Mouse (Mus musculus): ENCODE results near the gene Hapln4. TPM values are rescaled to one million over a fixed set of nuclear protein-coding genes. Genes with fewer than 3 reads are reported as not detected.
A peak's percentile ranks its signal among the peaks of the same experiment; 100 is the strongest.

Gene Hapln4
- polyA plus RNA-seq, 1 experiment = not detected

DNA sequence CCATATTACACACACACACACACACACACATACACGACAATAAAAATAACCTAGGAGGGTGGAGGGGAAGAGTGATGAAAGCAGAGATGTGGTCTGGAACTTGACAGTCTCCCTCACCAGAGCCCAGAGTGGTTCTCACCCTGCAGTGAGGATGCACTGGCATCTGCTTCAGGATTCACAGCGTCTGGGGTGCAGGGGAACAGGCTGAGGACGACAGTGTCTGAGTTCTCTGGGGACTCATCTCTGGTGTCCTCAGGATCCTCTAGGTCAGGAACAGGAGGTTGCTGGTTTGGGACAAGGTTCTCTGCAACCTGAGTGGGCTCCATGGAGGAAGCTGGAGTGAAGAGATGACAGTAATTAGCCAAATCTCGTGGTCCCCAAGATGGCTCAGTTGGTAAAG lies 54.6 kb downstream of the Hapln4 start:
- no peak overlapping the region for H3K27ac ChIP-seq (ENCODE audit: control insufficient read depth, insufficient read depth, low read depth, low read length, poor library complexity)
- H3K4me1 ChIP-seq (ENCODE audit: control insufficient read depth, insufficient read depth, low read length) = peaks cover 2% of the 10 kb centered on the region; the same call in 1 of the 2 replicates
- 73% methylated on average over 4 of the region's 4 CpGs for WGBS
- H3K4me3 ChIP-seq (replicated peaks; ENCODE audit: control insufficient read depth, low read depth, low read length) = no peak overlapping the region
- TF ChIP-seq POLR2A (IDR thresholded peaks at IDR 0.05; ENCODE audit: borderline replicate concordance, control insufficient read depth, low read depth, low read length) = no peak
- no peak for TF ChIP-seq CTCF (IDR thresholded peaks at IDR 0.05; ENCODE audit: control insufficient read depth, insufficient read depth, low read length)

GRCm38 (mm10) chr8:70139026-70139857 lies 56.0 kb downstream of the Hapln4 start, which contains the start of the genes Rfxank, Borcs8 and Mef2b:
Rfxank (minus strand) TSS chr8:70139154.
Borcs8 (plus strand) TSS chr8:70139499.
Mef2b (plus strand) TSS chr8:70139711.
- Histone ChIP-seq H3K4me1 (ENCODE audit: control insufficient read depth, insufficient read depth, low read length) (peaks cover 2% of the 10 kb centered on the region; the same call in 1 of the 2 replicates), H3K27ac (ENCODE audit: control insufficient read depth, insufficient read depth, low read depth, low read length, poor library complexity) (peak within 1 kb of the TSS; percentile 89), H3K4me3 (replicated peaks; ENCODE audit: control insufficient read depth, low read depth, low read length) (peak within 1 kb of the TSS; percentile 88)
- under 1% methylated on average over 46 of the region's 46 CpGs for WGBS
- TF ChIP-seq CTCF (IDR thresholded peaks at IDR 0.05; ENCODE audit: control insufficient read depth, insufficient read depth, low read length) (no peak), POLR2A (IDR thresholded peaks at IDR 0.05; ENCODE audit: borderline replicate concordance, control insufficient read depth, low read depth, low read length) (no peak; the same call in 1 of the 2 replicates)

- peaks cover 2% of the 10 kb centered on the region; the same call in 1 of the 2 replicates for H3K4me1 ChIP-seq (ENCODE audit: control insufficient read depth, insufficient read depth, low read length)
- H3K27ac ChIP-seq (ENCODE audit: control insufficient read depth, insufficient read depth, low read depth, low read length, poor library complexity) = peak overlapping the region; percentile 89
- TF ChIP-seq POLR2A (IDR thresholded peaks at IDR 0.05; ENCODE audit: borderline replicate concordance, control insufficient read depth, low read depth, low read length) (no peak), CTCF (IDR thresholded peaks at IDR 0.05; ENCODE audit: control insufficient read depth, insufficient read depth, low read length) (no peak)
- 2% methylated on average over 9 of the region's 9 CpGs for WGBS
- H3K4me3 ChIP-seq (replicated peaks; ENCODE audit: control insufficient read depth, low read depth, low read length) = peak overlapping the region; percentile 88
These were observed 56.7 kb downstream of the Hapln4 start for GRCm38 (mm10) chr8:70139981-70140380.

Other genes starting within 250 kb of the Hapln4 start
- not detected in 2 replicates for gene Cilp2, start 195.8 kb upstream of the Hapln4 start, polyA plus RNA-seq (2011; ENCODE audit: insufficient read depth, insufficient read length, low replicate concordance, missing spikeins)
- not detected in 2 replicates for gene Tssk6, start 181.3 kb upstream of the Hapln4 start, polyA plus RNA-seq (2011; ENCODE audit: insufficient read depth, insufficient read length, low replicate concordance, missing spikeins)
- gene Ndufa13, start 180.9 kb upstream of the Hapln4 start, polyA plus RNA-seq (2011; ENCODE audit: insufficient read depth, insufficient read length, low replicate concordance, missing spikeins) = 41.2 and 61.7 TPM in 2 replicates
- gene Yjefn3, start 180.7 kb upstream of the Hapln4 start, polyA plus RNA-seq (2011; ENCODE audit: insufficient read depth, insufficient read length, low replicate concordance, missing spikeins) = not detected in 2 replicates
- gene Gatad2a, start 87.1 kb upstream of the Hapln4 start, polyA plus RNA-seq (2011; ENCODE audit: insufficient read depth, insufficient read length, low replicate concordance, missing spikeins) = 22.0 and 34.5 TPM in 2 replicates
- 29.7 and 51.9 TPM in 2 replicates for gene Mau2, start 40.7 kb upstream of the Hapln4 start, polyA plus RNA-seq (2011; ENCODE audit: insufficient read depth, insufficient read length, low replicate concordance, missing spikeins)
- gene Sugp1, start 40.6 kb upstream of the Hapln4 start, polyA plus RNA-seq (2011; ENCODE audit: insufficient read depth, insufficient read length, low replicate concordance, missing spikeins) = 19.1 and 26.4 TPM in 2 replicates
- gene Tm6sf2, start 10.5 kb upstream of the Hapln4 start, polyA plus RNA-seq (2011; ENCODE audit: insufficient read depth, insufficient read length, low replicate concordance, missing spikeins) = 1.6 and 2.8 TPM in 2 replicates
- gene Ncan, start 37.4 kb downstream of the Hapln4 start, polyA plus RNA-seq (2011; ENCODE audit: insufficient read depth, insufficient read length, low replicate concordance, missing spikeins) = 0.13 and 0.50 TPM in 2 replicates
- gene Nr2c2ap, start 47.9 kb downstream of the Hapln4 start, polyA plus RNA-seq (2011; ENCODE audit: insufficient read depth, insufficient read length, low replicate concordance, missing spikeins) = 16.1 and 29.5 TPM in 2 replicates
- 7.0 and 14.4 TPM in 2 replicates for gene Rfxank, start 55.7 kb downstream of the Hapln4 start, polyA plus RNA-seq (2011; ENCODE audit: insufficient read depth, insufficient read length, low replicate concordance, missing spikeins)
- gene Borcs8, start 56.0 kb downstream of the Hapln4 start, polyA plus RNA-seq (2011; ENCODE audit: insufficient read depth, insufficient read length, low replicate concordance, missing spikeins) = 13.9 and 33.6 TPM in 2 replicates
- 1.3 and 2.7 TPM in 2 replicates for gene Mef2b, start 56.3 kb downstream of the Hapln4 start, polyA plus RNA-seq (2011; ENCODE audit: insufficient read depth, insufficient read length, low replicate concordance, missing spikeins)
- gene Tmem161a, start 88.9 kb downstream of the Hapln4 start, polyA plus RNA-seq (2011; ENCODE audit: insufficient read depth, insufficient read length, low replicate concordance, missing spikeins) = 10.8 and 22.0 TPM in 2 replicates
- gene Slc25a42, start 128.8 kb downstream of the Hapln4 start, polyA plus RNA-seq (2011; ENCODE audit: insufficient read depth, insufficient read length, low replicate concordance, missing spikeins) = 7.1 and 10.9 TPM in 2 replicates
- gene Sugp2, start 150.8 kb downstream of the Hapln4 start, polyA plus RNA-seq (2011; ENCODE audit: insufficient read depth, insufficient read length, low replicate concordance, missing spikeins) = 89.1 and 192 TPM in 2 replicates
- 2.9 and 9.8 TPM in 2 replicates for gene Armc6, start 151.0 kb downstream of the Hapln4 start, polyA plus RNA-seq (2011; ENCODE audit: insufficient read depth, insufficient read length, low replicate concordance, missing spikeins)
- 12.1 and 25.6 TPM in 2 replicates for gene Homer3, start 199.4 kb downstream of the Hapln4 start, polyA plus RNA-seq (2011; ENCODE audit: insufficient read depth, insufficient read length, low replicate concordance, missing spikeins)
- 32.3 and 33.4 TPM in 2 replicates for gene Ddx49, start 219.0 kb downstream of the Hapln4 start, polyA plus RNA-seq (2011; ENCODE audit: insufficient read depth, insufficient read length, low replicate concordance, missing spikeins)
- gene Cope, start 219.1 kb downstream of the Hapln4 start, polyA plus RNA-seq (2011; ENCODE audit: insufficient read depth, insufficient read length, low replicate concordance, missing spikeins) = 85.8 and 91.7 TPM in 2 replicates
- gene Cers1, start 232.3 kb downstream of the Hapln4 start, polyA plus RNA-seq (2011; ENCODE audit: insufficient read depth, insufficient read length, low replicate concordance, missing spikeins) = not detected in 2 replicates
- not detected in 2 replicates for gene Gdf1, start 246.4 kb downstream of the Hapln4 start, polyA plus RNA-seq (2011; ENCODE audit: insufficient read depth, insufficient read length, low replicate concordance, missing spikeins)

All from bone marrow, adult 2 months (tissue).